Comparison of ENCODE assay signal across 22 mouse cellular contexts in the genomic region with DNA sequence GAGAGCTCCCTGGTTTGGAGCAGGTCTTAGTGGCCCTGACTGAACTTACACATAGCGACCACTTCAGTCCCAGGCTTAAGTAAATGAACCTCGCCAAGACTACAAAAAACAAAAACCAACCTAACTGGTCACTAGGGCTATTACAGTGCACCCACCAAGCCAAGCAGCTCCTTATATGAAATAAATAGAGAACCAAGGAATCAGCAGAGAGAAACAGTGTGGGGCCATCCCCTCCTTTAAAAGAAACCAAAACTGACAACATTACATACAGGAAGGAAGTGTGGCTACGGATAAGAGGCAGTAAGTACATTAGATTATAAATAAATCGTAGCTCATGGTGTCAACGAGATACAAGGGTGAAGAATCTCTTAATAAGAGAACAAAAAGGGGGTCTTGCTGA.
DNase-seq lines count a peak whose midpoint lies in the region; ATAC-seq lines count a peak whose summit lies in the region.
"Had no signal": no experiment of that assay in that cellular context is flagged by ENCODE, and none has a peak within 500 bp of the region (broad histone marks: within the 10 kb centered on the region; RNA-seq: fewer than 3 reads in every experiment).

No protein-coding gene starts in this region.

- H3K36me3 ChIP-seq in heart, embryonic 12.5 days: no peaks in the 10 kb centered on the region
- H3K36me3 ChIP-seq: intestine, embryonic 15.5 days; liver, embryonic 13.5 days; lung, embryonic 15.5 days; neural tube, embryonic 12.5 days; stomach, embryonic 15.5 days had no signal

- H3K27me3 ChIP-seq in heart, embryonic 12.5 days (replicated peaks): no peaks in the 10 kb centered on the region
- H3K27me3 ChIP-seq: intestine, embryonic 15.5 days; liver, embryonic 13.5 days; lung, embryonic 15.5 days; neural tube, embryonic 12.5 days; stomach, embryonic 15.5 days had no signal

- DNase-seq in heart, adult 8-10 months (ENCODE audit: low spot score): no peak
- peak; percentile 50 for DNase-seq in CD4-positive helper T cell, adult 2 months (ENCODE audit: low read depth, low spot score)
- no peak for DNase-seq in cerebellum, postnatal 10 days
- DNase-seq in left cerebral cortex, adult 11 months (ENCODE audit: low spot score): no peak
- no peak for DNase-seq in adrenal gland, postnatal 14 days
- DNase-seq: adrenal gland, adult 8-10 months; cerebellum, adult 11-12 months; cerebellum, postnatal 36 days; forebrain, postnatal 0 days; heart, postnatal 14 days; layer of hippocampus, postnatal 36 days; liver, embryonic 13.5 days; right cerebral cortex, postnatal 4 days; thymus, adult 2 months had no signal

- H3K9me3 ChIP-seq in heart, embryonic 12.5 days (replicated peaks): no peaks in the 10 kb centered on the region
- H3K9me3 ChIP-seq: intestine, embryonic 15.5 days; liver, embryonic 13.5 days; lung, embryonic 15.5 days; neural tube, embryonic 12.5 days; stomach, embryonic 15.5 days had no signal

- no peaks in the 10 kb centered on the region for H3K4me1 ChIP-seq in heart, embryonic 12.5 days (replicated peaks)
- H3K4me1 ChIP-seq: liver, embryonic 13.5 days; stomach, embryonic 15.5 days had no signal

- H3K4me2 ChIP-seq in heart, embryonic 12.5 days: no peak overlapping the region
- H3K4me2 ChIP-seq: intestine, embryonic 15.5 days; liver, embryonic 13.5 days; lung, embryonic 15.5 days; neural tube, embryonic 12.5 days; stomach, embryonic 15.5 days had no signal

- no peak overlapping the region for H3K4me3 ChIP-seq in heart, embryonic 12.5 days
- H3K4me3 ChIP-seq: intestine, embryonic 15.5 days; liver, embryonic 13.5 days; lung, embryonic 15.5 days; neural tube, embryonic 12.5 days; stomach, embryonic 15.5 days had no signal

- no peak overlapping the region for H3K9ac ChIP-seq in heart, embryonic 12.5 days
- H3K9ac ChIP-seq: forebrain, postnatal 0 days; intestine, embryonic 15.5 days; liver, embryonic 13.5 days; lung, embryonic 15.5 days; neural tube, embryonic 12.5 days; stomach, embryonic 15.5 days had no signal

- WGBS in heart, embryonic 12.5 days: 61% methylated on average over 5 of the region's 5 CpGs

- H3K27ac ChIP-seq in heart, embryonic 12.5 days (ENCODE audit: poor library complexity, severe bottlenecking): peak overlapping the region; percentile 3; the same call in 1 of the 2 replicates
- H3K27ac ChIP-seq: intestine, embryonic 15.5 days; liver, embryonic 13.5 days; lung, embryonic 15.5 days; macrophage; neural tube, embryonic 12.5 days; stomach, embryonic 15.5 days had no signal

- no peak for ATAC-seq in heart, embryonic 12.5 days (ENCODE audit: insufficient number of reproducible peaks, low FRiP score)
- peak; percentile 43 for ATAC-seq in granulocyte monocyte progenitor cell, adult 5-6 weeks (replicated peaks; ENCODE audit: poor library complexity, severe bottlenecking)
- ATAC-seq in megakaryocyte, adult 5-6 weeks (ENCODE audit: poor library complexity, severe bottlenecking): peak; percentile 43
- ATAC-seq: forebrain, postnatal 0 days; intestine, embryonic 15.5 days had no signal
